Mouse (Mus musculus) forebrain, embryonic 14.5 days (tissue): ENCODE data around the gene Blmh. TPM values are rescaled to one million over a fixed set of nuclear protein-coding genes. Genes with fewer than 3 reads are reported as not detected.

Experiments
- ATAC-seq: fragments of 200-750 bp; cut with Nextera tagmentation; 2 replicates; pipeline ENCODE4 v1.8.0; 2017; ENCODE audit warnings: mild to moderate bottlenecking, moderate library complexity
- DNase-seq: peaks from one replicate; pipeline ENCODE4 v3.0.0-alpha.2; 2015; ENCODE audit warnings: low spot score
- H3K27ac ChIP-seq: fragments of 300-500 bp; sonication (generic); 2 replicates; pipeline ENCODE4 v1.5.1; 2014; ENCODE audit warnings: low read depth, mild to moderate bottlenecking, control low read depth, low read length, moderate library complexity
- H3K27me3 ChIP-seq: fragments of 300-500 bp; sonication (generic); replicated peaks from 2 replicates; pipeline ENCODE4 v1.6.1; 2014; ENCODE audit warnings: low read length, control low read depth, mixed read lengths; ENCODE audit not compliant: control insufficient read depth, insufficient read depth
- H3K36me3 ChIP-seq: fragments of 300-500 bp; sonication (generic); 2 replicates; pipeline ENCODE4 v1.6.1; 2014; ENCODE audit warnings: low read length, control low read depth; ENCODE audit not compliant: control insufficient read depth, insufficient read depth
- H3K4me1 ChIP-seq: fragments of 300-500 bp; sonication (generic); 2 replicates; pipeline ENCODE4 v1.6.1; 2014; ENCODE audit warnings: antibody characterized with exemption, low read length, control low read depth; ENCODE audit not compliant: control insufficient read depth, insufficient read depth
- H3K4me2 ChIP-seq: fragments of 300-500 bp; sonication (generic); 2 replicates; pipeline ENCODE4 v1.6.1; 2014; ENCODE audit warnings: mild to moderate bottlenecking, control low read depth, low read length
- H3K4me3 ChIP-seq: fragments of 300-500 bp; sonication (generic); 2 replicates; pipeline ENCODE4 v1.5.1; 2014; ENCODE audit warnings: low read depth, low read length, control low read depth
- H3K9ac ChIP-seq: fragments of 300-500 bp; sonication (generic); 2 replicates; pipeline ENCODE4 v1.6.1; 2014; ENCODE audit warnings: mild to moderate bottlenecking, low read length, control low read depth, moderate library complexity
- H3K9me3 ChIP-seq: fragments of 300-500 bp; sonication (generic); replicated peaks from 2 replicates; pipeline ENCODE4 v1.6.1; 2016; ENCODE audit warnings: low read length, control low read depth, mixed read lengths; ENCODE audit not compliant: control insufficient read depth
- WGBS: fragments of 180-500 bp; shearing (Covaris S2); extraction: QIAGEN DNeasy Blood & Tissue Kit; methylation state at CpG from one replicate; pipeline ENCODE4 v1.1.7; 2014; 5-methylcytosine and 5-hydroxymethylcytosine counted together
- polyA plus RNA-seq: library from polyadenylated mRNA; unstranded; fragments of >200 nt; fragmentation: Nextera tagmentation; extraction: Ambion mirVana; gene quantifications from 2 replicates; pipeline ENCODE4 v1.2.1, GENCODE M21; 2014

Blmh gene
- polyA plus RNA-seq, 1 experiment from 2014 or later: 119 TPM

DNA sequence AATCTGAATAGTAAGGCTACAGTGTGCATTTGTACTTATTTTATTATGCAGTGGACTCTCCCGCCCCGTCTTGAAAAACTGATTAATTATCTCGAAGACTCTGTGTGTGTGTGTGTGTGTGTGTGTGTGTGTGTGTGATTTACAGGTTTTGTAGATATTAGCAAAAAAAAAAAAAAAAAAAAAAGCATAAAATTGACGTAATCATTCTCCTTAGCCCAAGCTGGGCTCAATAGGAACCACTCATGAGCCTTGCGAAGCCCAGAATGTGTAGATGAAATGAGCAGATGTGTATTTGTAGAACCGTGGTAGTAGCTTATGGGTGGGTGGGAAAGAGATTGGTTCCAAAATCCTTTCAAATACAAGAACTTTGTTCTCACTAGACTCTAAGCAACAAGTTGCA lies 20.2 kb downstream of the Blmh start:
- peak overlapping the region; percentile 73 for H3K4me3 ChIP-seq
- no peaks in the 10 kb centered on the region for H3K27me3 ChIP-seq
- DNase-seq (no peak), ATAC-seq (no peak)
- no peaks in the 10 kb centered on the region for H3K9me3 ChIP-seq
- peaks cover 10% of the 10 kb centered on the region for H3K4me1 ChIP-seq
- peak overlapping the region; percentile 85 for H3K4me2 ChIP-seq
- peak overlapping the region; percentile 89; the same call in 1 of the 2 replicates for H3K9ac ChIP-seq
- H3K27ac ChIP-seq: peak overlapping the region; percentile 79; the same call in 1 of the 2 replicates
- 0 out of 2 replicates have a peak, but pooled peaks cover 5% of the 10 kb centered on the region for H3K36me3 ChIP-seq
- 70% methylated on average over 6 of the region's 6 CpGs for WGBS

DNA sequence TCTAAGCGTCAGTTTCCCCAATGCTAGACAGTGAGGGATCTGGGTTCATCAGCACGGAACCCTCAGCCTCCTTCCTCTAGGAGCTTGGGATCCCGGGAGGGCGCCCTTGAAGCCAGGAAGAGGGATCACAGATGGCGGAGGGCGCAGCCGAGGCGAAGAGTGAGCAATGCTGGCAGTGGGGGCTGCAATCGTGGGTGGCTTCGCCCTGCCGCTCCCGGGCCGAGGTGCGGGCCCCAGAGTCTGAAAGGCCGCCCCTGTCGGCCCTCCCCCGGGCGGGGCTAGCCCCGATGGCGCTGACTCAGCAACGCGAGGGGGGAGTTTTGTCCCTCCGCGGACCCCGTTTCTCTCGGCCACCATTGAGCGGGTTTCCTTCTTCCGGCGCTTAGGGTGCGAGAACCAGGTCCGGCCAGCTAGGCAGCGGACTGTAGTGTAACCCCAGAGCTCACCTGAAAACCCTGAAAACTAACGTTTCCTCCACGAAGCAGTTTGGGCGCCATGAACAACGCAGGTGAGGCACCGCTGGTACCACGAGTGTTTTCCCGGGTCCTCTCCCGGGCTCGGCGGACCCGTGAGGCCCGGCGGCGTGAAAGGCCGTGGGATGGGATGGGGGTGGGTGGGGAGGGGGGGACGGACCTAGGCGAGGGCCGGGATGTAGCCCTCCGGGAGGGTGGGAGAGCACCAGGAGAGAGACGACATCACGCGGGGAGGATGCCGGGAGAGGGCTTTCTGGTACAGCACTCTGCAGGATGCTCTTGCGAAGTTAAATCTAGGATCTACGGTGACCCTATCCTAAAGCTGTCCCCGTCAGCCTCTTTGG lies 21.0 kb downstream of the Blmh start:
- peak overlapping the region; percentile 73 for H3K4me3 ChIP-seq
- DNase-seq (peak; percentile 89), ATAC-seq (peak; percentile 96)
- H3K9me3 ChIP-seq: no peaks in the 10 kb centered on the region
- peaks cover 10% of the 10 kb centered on the region for H3K4me1 ChIP-seq
- H3K27ac ChIP-seq: peak overlapping the region; percentile 79
- H3K9ac ChIP-seq: peak overlapping the region; percentile 89
- peak overlapping the region; percentile 85 for H3K4me2 ChIP-seq
- under 1% methylated on average over 57 of the region's 58 CpGs for WGBS
- no peaks in the 10 kb centered on the region for H3K27me3 ChIP-seq
- peaks cover 10% of the 10 kb centered on the region; the same call in 1 of the 2 replicates for H3K36me3 ChIP-seq

DNA sequence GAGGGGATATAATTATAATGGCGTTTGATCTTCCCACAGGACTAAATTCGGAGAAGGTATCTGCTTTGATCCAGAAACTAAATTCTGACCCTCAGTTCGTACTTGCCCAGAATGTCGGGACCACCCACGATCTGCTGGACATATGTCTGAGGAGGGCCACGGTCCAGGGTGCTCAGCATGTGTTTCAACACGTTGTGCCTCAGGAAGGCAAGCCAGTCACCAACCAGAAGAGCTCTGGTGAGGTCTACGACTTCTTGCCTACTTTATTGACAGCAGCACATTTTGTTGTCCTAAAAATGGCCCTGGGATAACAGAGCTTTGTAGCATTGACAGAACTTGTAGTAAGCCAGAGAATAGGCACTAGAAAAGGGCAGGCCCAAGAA lies 21.6 kb downstream of the Blmh start:
- Histone ChIP-seq H3K4me2 (peak overlapping the region; percentile 85), H3K4me3 (peak overlapping the region; percentile 73), H3K4me1 (peaks cover 10% of the 10 kb centered on the region), H3K9ac (peak overlapping the region; percentile 89), H3K9me3 (no peaks in the 10 kb centered on the region), H3K27me3 (no peaks in the 10 kb centered on the region), H3K36me3 (peaks cover 15% of the 10 kb centered on the region), H3K27ac (no peak overlapping the region; the same call in 1 of the 2 replicates)
- 3% methylated on average over 8 of the region's 8 CpGs for WGBS
- no peak for DNase-seq
- no peak for ATAC-seq

DNA sequence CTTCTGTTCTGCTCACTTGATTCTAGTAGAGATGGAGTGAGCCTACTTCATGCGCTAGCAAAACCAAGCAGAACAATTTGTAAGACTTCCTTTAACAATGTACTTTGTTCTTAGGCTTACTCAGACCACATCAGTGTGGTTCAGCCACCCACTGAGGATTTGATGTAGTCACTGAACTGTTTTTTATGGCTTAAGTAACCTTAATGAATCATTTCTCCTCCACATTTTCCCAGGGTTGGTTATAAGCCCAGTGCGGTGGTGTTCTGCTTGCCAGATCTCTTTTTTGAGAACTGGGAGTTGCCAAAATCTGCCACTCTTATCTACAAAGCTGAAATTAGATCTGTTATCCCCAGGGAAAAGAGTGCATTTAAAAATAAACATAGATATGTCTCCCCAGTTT lies 28.9 kb downstream of the Blmh start:
- Histone ChIP-seq H3K4me2 (no peak overlapping the region), H3K27me3 (no peaks in the 10 kb centered on the region), H3K4me3 (no peak overlapping the region), H3K27ac (no peak overlapping the region), H3K9me3 (no peaks in the 10 kb centered on the region), H3K4me1 (no peaks in the 10 kb centered on the region), H3K36me3 (peaks cover 70% of the 10 kb centered on the region), H3K9ac (no peak overlapping the region)
- DNase-seq (no peak), ATAC-seq (no peak)
- WGBS: 85% methylated on average over 2 of the region's 2 CpGs

DNA sequence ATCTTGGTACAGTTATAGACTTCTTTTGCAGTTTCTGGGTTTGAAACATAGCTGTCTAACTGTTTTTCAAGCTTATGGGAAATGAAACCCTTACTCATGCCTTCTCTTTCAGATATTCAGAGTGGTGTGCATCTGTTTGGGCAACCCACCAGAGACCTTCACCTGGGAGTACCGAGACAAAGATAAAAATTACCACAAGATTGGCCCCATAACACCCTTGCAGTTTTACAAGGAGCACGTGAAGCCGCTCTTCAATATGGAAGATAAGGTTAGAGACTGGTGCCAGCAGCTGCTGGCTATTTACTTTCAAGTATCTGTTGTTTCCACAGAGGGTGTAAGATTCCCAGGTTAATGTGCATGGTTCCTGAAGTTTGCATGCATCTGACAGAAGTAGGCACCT lies 41.1 kb downstream of the Blmh start:
- DNase-seq: no peak
- no peak overlapping the region for H3K27ac ChIP-seq
- WGBS: 97% methylated on average over 3 of the region's 3 CpGs
- no peak overlapping the region for H3K4me2 ChIP-seq
- H3K9me3 ChIP-seq: no peaks in the 10 kb centered on the region
- H3K27me3 ChIP-seq: no peaks in the 10 kb centered on the region
- H3K4me3 ChIP-seq: no peak overlapping the region
- no peak for ATAC-seq
- no peak overlapping the region for H3K9ac ChIP-seq
- H3K4me1 ChIP-seq: no peaks in the 10 kb centered on the region
- peaks cover 79% of the 10 kb centered on the region for H3K36me3 ChIP-seq

DNA sequence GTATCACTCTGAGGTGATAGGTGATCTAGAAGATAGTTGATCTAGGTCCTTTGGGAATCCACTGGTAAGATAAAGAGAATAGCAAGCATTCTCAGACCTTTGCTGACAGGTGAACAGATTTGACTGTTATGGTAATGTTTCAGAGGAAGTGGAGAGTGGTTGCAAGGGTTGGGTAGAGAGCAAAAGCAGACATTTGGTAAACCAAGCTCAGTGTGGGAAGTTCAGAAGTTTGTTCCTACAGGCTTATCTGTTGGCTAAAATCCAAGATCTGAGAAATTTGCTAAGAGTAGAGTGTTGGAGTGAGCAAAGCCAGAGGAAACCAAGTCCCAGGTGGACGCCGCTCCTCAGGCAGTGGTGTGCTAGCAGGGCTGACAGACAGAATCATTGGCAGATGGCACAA lies 45.7 kb downstream of the Blmh start:
- Histone ChIP-seq H3K4me2 (no peak overlapping the region), H3K9me3 (no peaks in the 10 kb centered on the region), H3K27me3 (no peaks in the 10 kb centered on the region), H3K4me1 (no peaks in the 10 kb centered on the region), H3K9ac (no peak overlapping the region), H3K36me3 (peaks cover 90% of the 10 kb centered on the region), H3K27ac (no peak overlapping the region), H3K4me3 (no peak overlapping the region)
- no peak for ATAC-seq
- WGBS: 96% methylated on average over 2 of the region's 2 CpGs
- no peak for DNase-seq

DNA sequence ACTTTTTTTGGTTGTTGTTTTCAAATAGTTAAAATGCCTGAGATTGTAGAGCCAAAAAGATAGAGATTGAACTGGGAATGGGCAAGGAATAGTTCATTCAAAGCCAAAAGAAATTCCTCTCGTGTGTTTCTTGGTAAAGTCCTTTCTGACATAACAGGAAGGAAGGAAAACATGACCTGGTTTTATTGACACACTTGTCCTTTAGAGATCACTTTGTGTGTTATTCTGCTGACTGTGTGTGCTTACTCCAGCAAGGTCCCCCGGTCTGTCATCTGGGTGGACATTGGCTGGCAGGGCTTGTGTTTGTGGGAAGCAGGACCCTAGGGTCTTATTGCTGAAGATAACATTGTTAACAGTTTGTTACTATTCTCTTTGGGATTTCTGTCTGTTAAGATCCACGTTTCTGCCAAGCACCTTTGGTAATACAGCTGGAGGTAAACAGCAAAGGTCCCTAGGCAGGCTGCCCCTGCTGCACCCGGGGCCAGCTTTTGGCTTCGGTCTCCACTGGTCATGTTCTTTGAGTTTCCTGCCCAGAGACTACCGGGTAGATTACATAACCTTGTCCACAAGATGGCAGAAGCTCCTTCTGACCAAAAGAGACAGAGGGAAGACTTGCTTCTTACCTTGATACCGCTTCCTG lies 50.2 kb downstream of the Blmh start:
- no peak for DNase-seq
- Histone ChIP-seq H3K9ac (no peak overlapping the region), H3K4me2 (no peak overlapping the region), H3K36me3 (peaks cover 78% of the 10 kb centered on the region), H3K27ac (no peak overlapping the region), H3K4me1 (no peaks in the 10 kb centered on the region), H3K9me3 (no peaks in the 10 kb centered on the region), H3K4me3 (no peak overlapping the region), H3K27me3 (no peaks in the 10 kb centered on the region)
- ATAC-seq: no peak
- WGBS: 89% methylated on average over 7 of the region's 7 CpGs

DNA sequence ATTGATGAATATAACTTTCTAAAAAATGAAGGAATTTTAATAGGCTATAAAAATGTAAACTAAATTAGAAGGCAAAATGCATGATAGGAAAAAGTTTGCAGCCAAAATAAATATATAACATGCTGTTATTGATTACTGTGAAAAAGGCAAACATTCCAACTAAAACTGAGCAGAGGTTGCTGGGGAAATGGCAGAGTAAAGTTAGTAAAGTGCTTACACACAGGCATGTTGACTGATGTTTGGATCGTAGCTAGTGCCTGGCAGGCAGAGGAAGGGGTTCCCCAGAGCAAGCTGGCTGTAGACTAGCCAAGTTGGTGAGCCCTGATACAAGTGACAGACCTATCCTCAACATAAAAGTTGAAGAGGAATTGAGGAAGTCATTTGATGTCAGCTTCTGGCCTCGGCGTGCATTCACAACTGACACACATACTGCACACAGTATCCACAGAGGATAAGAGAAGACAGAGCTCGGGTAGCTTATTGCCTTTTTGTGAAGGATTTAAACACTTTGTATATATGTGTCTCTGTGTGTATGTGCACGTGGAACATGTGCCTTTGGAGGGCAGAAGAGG lies 57.0 kb downstream of the Blmh start:
- 88% methylated on average over 5 of the region's 5 CpGs for WGBS
- Histone ChIP-seq H3K9ac (no peak overlapping the region), H3K9me3 (no peaks in the 10 kb centered on the region), H3K4me2 (no peak overlapping the region), H3K27me3 (no peaks in the 10 kb centered on the region), H3K4me3 (no peak overlapping the region), H3K36me3 (peaks cover 63% of the 10 kb centered on the region), H3K27ac (no peak overlapping the region), H3K4me1 (no peaks in the 10 kb centered on the region)
- ATAC-seq (no peak), DNase-seq (no peak)

DNA sequence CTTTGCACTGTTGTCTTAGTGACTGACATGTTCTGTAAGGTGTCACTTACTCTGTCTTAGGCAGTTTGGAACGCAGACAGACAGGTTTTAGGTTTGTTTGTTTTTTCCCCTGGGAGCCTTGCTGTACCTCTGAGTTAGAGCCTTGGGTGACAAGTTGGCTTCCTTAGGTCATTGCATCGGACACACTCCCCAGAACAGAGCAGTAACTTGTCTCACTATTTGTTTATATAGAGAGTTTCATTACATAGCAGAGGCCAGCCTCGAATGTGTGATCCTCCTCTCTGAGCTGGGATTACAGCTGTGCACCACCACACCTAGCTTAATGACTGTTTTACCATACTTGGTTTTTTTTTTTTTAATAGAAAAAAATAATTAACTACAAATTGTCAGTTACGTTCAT lies 57.8 kb downstream of the Blmh start:
- no peak for ATAC-seq
- Histone ChIP-seq H3K4me1 (no peaks in the 10 kb centered on the region), H3K27ac (no peak overlapping the region), H3K9ac (no peak overlapping the region), H3K27me3 (no peaks in the 10 kb centered on the region), H3K36me3 (peaks cover 69% of the 10 kb centered on the region), H3K9me3 (no peaks in the 10 kb centered on the region), H3K4me3 (no peak overlapping the region), H3K4me2 (no peak overlapping the region)
- DNase-seq: no peak
- 87% methylated on average over 4 of the region's 4 CpGs for WGBS
